Mouse (Mus musculus): ENCODE measurements at regions not wholly inside any gene's neighbourhood (a gene's known extent, or its start where the extent isn't known, plus 50 kb on each side); places are given as distances from the start of the nearest gene placed in this dataset.

DNA sequence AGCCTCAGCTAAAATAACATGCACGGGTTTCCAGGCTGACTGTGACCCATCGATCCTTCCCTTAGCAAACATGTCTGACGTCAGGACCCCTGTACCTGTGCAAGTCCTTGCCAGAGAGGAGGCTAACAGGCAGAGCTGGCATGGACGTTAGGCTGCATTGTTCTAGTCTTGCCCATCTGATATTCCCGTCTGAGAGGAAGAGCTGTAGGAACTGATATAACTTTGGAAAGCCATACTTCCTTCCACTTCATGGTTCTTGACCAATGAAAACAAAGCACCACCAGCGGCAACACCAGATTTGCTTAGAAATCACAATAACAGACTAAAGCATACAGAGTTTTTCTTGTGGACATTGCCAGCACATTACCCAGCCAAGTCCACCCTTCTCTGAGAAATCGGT is 470.1 kb upstream of the N6amt1 start:
- TF ChIP-seq CTCF (IDR thresholded peaks at IDR 0.05; ENCODE audit: extremely low read depth, insufficient read depth, insufficient read length, insufficient replicate concordance) (no peak), POLR2A (IDR thresholded peaks at IDR 0.05; ENCODE audit: low read depth, low read length) (no peak)

Data from spleen, adult 2 months (tissue).